Comparison of ENCODE assay signal across 28 mouse cellular contexts in the genomic region with DNA sequence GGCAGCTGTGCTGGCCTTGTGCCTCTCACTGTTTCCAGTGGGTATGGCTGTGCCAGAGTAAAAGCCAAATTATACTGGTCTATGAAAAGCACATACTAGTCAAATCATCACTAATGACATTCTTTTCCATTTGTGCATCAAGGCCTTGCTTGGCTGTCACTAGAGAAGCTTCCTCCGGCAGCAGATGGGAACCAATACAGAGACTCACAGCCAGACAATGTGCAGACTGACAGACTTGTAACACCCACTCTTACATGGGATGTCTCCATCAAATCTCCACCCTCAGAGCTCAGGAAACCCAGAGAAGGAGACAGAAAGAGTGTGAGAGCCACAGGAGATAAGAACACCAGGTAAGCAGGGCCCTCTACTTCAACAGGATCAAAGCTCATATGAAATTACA. TPM values are rescaled to one million over a fixed set of nuclear protein-coding genes. Genes with fewer than 3 reads are reported as not detected.
DNase-seq lines count a peak whose midpoint lies in the region; TF ChIP-seq lines count a peak whose summit lies in the region.
"Had no signal": no experiment of that assay in that cellular context is flagged by ENCODE, and none has a peak within 500 bp of the region (broad histone marks: within the 10 kb centered on the region; RNA-seq: fewer than 3 reads in every experiment).

No protein-coding gene starts in this region.

- DNase-seq in gastrocnemius, adult 2 months: peak; percentile 37
- DNase-seq in gastrocnemius, adult 18-20 months (ENCODE audit: low spot score): no peak
- peak; percentile 10 for DNase-seq in Muller cell, postnatal 12 days (ENCODE audit: inconsistent ontology term)
- peak; percentile 13 for DNase-seq in adipocyte (ENCODE audit: low spot score)
- DNase-seq in skeletal muscle tissue, adult 2 months (ENCODE audit: low read depth, low spot score): peak; percentile 15
- DNase-seq in right cerebral cortex, postnatal 14 days: no peak
- DNase-seq: adrenal gland, postnatal 14 days; B cell, adult 2 months; cerebellum, adult 2 months; cerebellum, postnatal 14 days; heart, adult 2 months; heart, postnatal 4 days; kidney, adult 9 months; kidney, postnatal 10 days; lung, embryonic 14.5 days; lung, postnatal 14 days had no signal

- no peak for TF ChIP-seq CTCF in gastrocnemius, adult 2 months (IDR thresholded peaks at IDR 0.05)

- intact Hi-C loops in gastrocnemius, adult 2 months (cut with DNase I): no loop called here

- H3K4me3 ChIP-seq in gastrocnemius, adult 2 months: no peak overlapping the region
- H3K4me3 ChIP-seq: embryonic facial prominence, embryonic 10.5 days; embryonic facial prominence, embryonic 15.5 days; forebrain, embryonic 13.5 days; heart, adult 2 months; heart, embryonic 12.5 days; hindbrain, embryonic 13.5 days; limb, embryonic 12.5 days; liver, embryonic 15.5 days; midbrain, embryonic 15.5 days; neural tube, embryonic 15.5 days had no signal

- H3K27ac ChIP-seq in gastrocnemius, adult 2 months: no peak overlapping the region
- H3K27ac ChIP-seq: embryonic facial prominence, embryonic 10.5 days; embryonic facial prominence, embryonic 15.5 days; forebrain, embryonic 13.5 days; heart, adult 2 months; hindbrain, embryonic 13.5 days; limb, embryonic 12.5 days; liver, embryonic 15.5 days; midbrain, embryonic 15.5 days; neural tube, embryonic 15.5 days had no signal

RNA-seq across cellular contexts. Expression of a gene that starts 7.3 kb away (rescaled TPM):
- total RNA-seq in gastrocnemius, adult 2 months (2021): under 1 TPM; 0.42 to 0.99 TPM
- total RNA-seq in gastrocnemius, adult 18-20 months (2021): under 1 TPM; 0.71 to 0.88 TPM
- total RNA-seq: adrenal gland, postnatal 14 days; heart, adult 2 months; heart, postnatal 4 days; liver, adult 2 months had no signal

RNA-seq across cellular contexts. Expression of a gene that starts 24.6 kb away (rescaled TPM):
- total RNA-seq in gastrocnemius, adult 2 months (2021): not detected
- total RNA-seq in gastrocnemius, adult 18-20 months (2021): not detected
- total RNA-seq: adrenal gland, postnatal 14 days; gastrocnemius, postnatal 4 days; heart, adult 2 months; heart, postnatal 4 days; left cerebral cortex, postnatal 25 days; liver, adult 2 months had no signal

Comparison
In these comparisons a context has a peak if more than half of its experiments do, and no peak if none do; other contexts are left out.
1. DNase-seq: peak in gastrocnemius, adult 2 months (single experiment), Muller cell, postnatal 12 days (single experiment), adipocyte (single experiment) and skeletal muscle tissue, adult 2 months (single experiment); none in gastrocnemius, adult 18-20 months (single experiment) and right cerebral cortex, postnatal 14 days (single experiment).